Mouse (Mus musculus) fibroblast of lung, adult 2 months (primary cell): ENCODE data around the gene C330007P06Rik.
"Not testable (repeated sequence)": the region's sequence is repeated elsewhere in the genome, so short reads cannot be mapped to it uniquely, and the experiment has no call there.

Experiments used
- DNase-seq: peaks from one replicate; pipeline ENCODE4 v3.0.0-alpha.2; 2011; ENCODE audit warnings: low read depth

C330007P06Rik gene

DNA sequence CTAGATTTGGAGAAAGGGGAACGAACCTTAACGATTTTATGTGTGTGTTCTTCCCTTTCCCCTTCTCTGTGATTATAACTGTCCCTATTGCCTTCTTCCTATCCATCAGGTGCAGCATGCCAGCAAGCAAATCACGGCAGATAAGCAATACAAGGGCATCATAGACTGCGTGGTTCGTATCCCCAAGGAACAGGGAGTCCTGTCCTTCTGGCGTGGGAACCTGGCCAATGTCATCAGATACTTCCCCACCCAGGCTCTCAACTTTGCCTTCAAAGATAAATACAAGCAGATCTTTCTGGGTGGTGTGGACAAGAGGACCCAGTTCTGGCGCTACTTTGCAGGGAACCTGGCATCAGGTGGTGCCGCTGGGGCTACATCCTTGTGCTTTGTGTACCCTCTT, 77.2 kb downstream of the C330007P06Rik start:
- DNase-seq: not testable (repeated sequence)

- DNase-seq: no peak
Measured at GRCm38 (mm10) chrX:36796163-36796581, 77.7 kb downstream of the C330007P06Rik start.

GRCm38 (mm10) chrX:36795424-36796162, 78.3 kb downstream of the C330007P06Rik start, which contains the start of gene Slc25a5:
Slc25a5 (plus strand) TSS chrX:36795651.
- DNase-seq: no peak

GRCm38 (mm10) chrX:36794571-36794970, 79.3 kb downstream of the C330007P06Rik start:
- DNase-seq: no peak

GRCm38 (mm10) chrX:36789360-36789759, 84.6 kb downstream of the C330007P06Rik start:
- no peak for DNase-seq

DNA sequence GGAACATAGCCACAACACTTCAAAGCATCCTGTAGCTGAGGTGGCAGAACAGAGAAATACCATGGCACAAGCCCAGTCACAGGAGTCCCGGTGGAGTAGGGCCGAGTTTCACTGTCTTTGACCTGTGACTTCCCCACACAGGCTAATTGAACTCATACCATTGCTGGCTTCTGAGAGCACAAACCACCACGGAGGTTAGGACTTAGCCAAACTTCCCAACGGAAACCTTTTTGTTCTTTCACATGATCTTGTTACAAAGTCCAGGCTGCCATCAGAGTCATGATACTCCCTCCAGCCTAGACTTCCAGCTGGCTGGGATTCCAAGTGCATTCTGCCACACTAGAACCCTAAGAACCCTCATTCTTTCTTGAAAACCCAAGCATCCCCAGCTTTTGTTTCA, 96.2 kb downstream of the C330007P06Rik start:
- DNase-seq: no peak

DNA sequence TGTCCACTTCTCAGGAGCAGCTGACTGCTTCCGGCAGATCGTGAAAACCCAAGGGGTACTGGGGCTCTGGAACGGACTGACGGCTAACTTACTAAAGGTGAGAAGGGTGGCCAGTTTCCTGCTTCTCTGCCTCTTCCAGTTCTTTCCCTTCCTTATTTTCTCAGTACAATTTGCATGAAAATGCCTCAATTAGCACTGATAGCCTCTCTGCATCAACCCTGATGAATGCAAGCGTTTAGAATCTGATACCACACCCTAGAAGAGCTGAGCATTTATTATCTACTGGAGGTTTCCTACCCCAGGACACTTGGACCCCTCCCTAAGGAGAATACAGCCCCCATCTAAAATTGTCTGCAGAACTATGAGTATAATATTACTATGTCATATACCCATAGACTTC, 98.4 kb downstream of the C330007P06Rik start:
- no peak for DNase-seq
